Mouse (Mus musculus): ENCODE results near the gene Dhx8. TPM values are rescaled to one million over a fixed set of nuclear protein-coding genes. Genes with fewer than 3 reads are reported as not detected.

Dhx8 gene
- polyA plus RNA-seq, 1 experiment: 19.1 TPM

DNA sequence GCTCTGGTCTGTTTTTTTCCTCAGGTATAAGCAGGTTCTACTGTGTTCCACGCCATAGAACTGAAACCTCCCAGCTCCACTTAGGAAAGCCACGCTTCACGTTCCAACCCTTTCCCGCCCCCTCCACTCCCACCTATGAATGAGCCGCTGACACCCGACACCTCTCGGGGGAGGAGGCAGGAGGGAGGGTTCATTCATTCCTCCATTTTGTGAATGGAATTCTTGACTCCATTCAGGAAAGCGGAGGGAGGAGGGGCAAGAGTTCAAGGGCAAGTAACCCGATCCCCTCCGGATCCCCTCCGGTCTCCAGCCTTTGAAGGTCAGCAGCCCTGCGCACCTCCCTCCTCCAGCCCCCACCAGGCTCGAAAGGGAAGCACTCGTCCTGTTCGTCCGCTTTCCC lies 39.7 kb downstream of the Dhx8 start:
- H3K36me3 ChIP-seq (ENCODE audit: control insufficient read depth, insufficient read depth): peaks cover 12% of the 10 kb centered on the region
- no peak overlapping the region for H3ac ChIP-seq (ENCODE audit: control insufficient read depth, insufficient read length)
- no peaks in the 10 kb centered on the region for H3K79me2 ChIP-seq (ENCODE audit: control insufficient read depth, insufficient read depth)
- peak overlapping the region; percentile 3 for H3K4me3 ChIP-seq
- no peaks in the 10 kb centered on the region for H3K27me3 ChIP-seq (ENCODE audit: control insufficient read depth, insufficient read depth, insufficient read length)
- TF ChIP-seq CEBPB (IDR thresholded peaks at IDR 0.05; ENCODE audit: insufficient read depth, poor library complexity, severe bottlenecking) (no peak), TCF3 (IDR thresholded peaks at IDR 0.05; ENCODE audit: insufficient read length, low read depth) (no peak), REST (IDR thresholded peaks at IDR 0.05; ENCODE audit: insufficient read depth, insufficient read length) (no peak), POLR2A (IDR thresholded peaks at IDR 0.05; ENCODE audit: insufficient read length, low read depth) (no peak), E2F4 (IDR thresholded peaks at IDR 0.05; ENCODE audit: insufficient read depth) (peak; percentile 59), SRF (IDR thresholded peaks at IDR 0.05; ENCODE audit: control insufficient read depth, insufficient read length, low read depth) (no peak), TCF12 (IDR thresholded peaks at IDR 0.05; ENCODE audit: insufficient read depth, poor library complexity, severe bottlenecking) (no peak)
- peak overlapping the region; percentile 73 for H3K4me2 ChIP-seq (ENCODE audit: low read depth)

DNA sequence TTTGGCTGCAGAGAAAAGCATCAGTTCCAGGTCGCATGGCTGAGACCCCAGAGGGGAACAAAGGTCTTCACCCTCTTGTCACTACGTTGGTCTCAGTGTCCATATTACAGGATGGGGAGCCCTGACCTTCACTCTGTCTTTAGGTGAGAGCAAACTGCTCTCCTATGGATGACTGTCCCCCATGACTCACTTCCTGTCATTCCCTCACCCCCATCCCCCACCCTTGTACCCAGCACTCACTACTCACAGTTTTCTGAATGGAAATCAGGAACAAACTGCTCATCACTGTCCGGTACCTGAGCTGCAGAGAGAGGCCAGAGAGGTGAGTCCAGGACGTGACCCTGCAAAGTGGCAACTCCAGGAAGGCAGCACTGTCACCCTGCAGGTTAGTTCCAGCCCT lies 44.1 kb downstream of the Dhx8 start:
- Histone ChIP-seq H3K4me2 (ENCODE audit: low read depth) (no peak overlapping the region), H3ac (ENCODE audit: control insufficient read depth, insufficient read length) (no peak overlapping the region), H3K27me3 (ENCODE audit: control insufficient read depth, insufficient read depth, insufficient read length) (no peaks in the 10 kb centered on the region), H3K36me3 (ENCODE audit: control insufficient read depth, insufficient read depth) (no peaks in the 10 kb centered on the region), H3K4me3 (no peak overlapping the region), H3K79me2 (ENCODE audit: control insufficient read depth, insufficient read depth) (no peaks in the 10 kb centered on the region)
- no peak for TF ChIP-seq TCF12 (IDR thresholded peaks at IDR 0.05; ENCODE audit: insufficient read depth, poor library complexity, severe bottlenecking)
- TF ChIP-seq MYOG (IDR thresholded peaks at IDR 0.05; ENCODE audit: control insufficient read depth in 1 of 3, insufficient read depth in 1 of 3, insufficient read length in 2 of 3, low read depth in 2 of 3): no peak
- TF ChIP-seq POLR2A (IDR thresholded peaks at IDR 0.05; ENCODE audit: insufficient read length, low read depth): no peak

- Histone ChIP-seq H3K79me2 (ENCODE audit: control insufficient read depth, insufficient read depth) (peaks cover 3% of the 10 kb centered on the region), H3ac (ENCODE audit: control insufficient read depth, insufficient read length) (no peak overlapping the region), H3K4me3 (peak overlapping the region; percentile 48), H3K27me3 (ENCODE audit: control insufficient read depth, insufficient read depth, insufficient read length) (no peaks in the 10 kb centered on the region), H3K4me2 (ENCODE audit: low read depth) (peak overlapping the region; percentile 96), H3K36me3 (ENCODE audit: control insufficient read depth, insufficient read depth) (no peaks in the 10 kb centered on the region)
- TF ChIP-seq MYOD1 (IDR thresholded peaks at IDR 0.05; ENCODE audit: control insufficient read depth in 1 of 3, insufficient read length in 2 of 3, low read depth in 2 of 3): no peak
- no peak for TF ChIP-seq MYOG (IDR thresholded peaks at IDR 0.05; ENCODE audit: control insufficient read depth in 1 of 3, insufficient read depth in 1 of 3, insufficient read length in 2 of 3, low read depth in 2 of 3)
- no peak for TF ChIP-seq CEBPB (IDR thresholded peaks at IDR 0.05; ENCODE audit: insufficient read depth, poor library complexity, severe bottlenecking)
- no peak for TF ChIP-seq POLR2AphosphoS2 (IDR thresholded peaks at IDR 0.05; ENCODE audit: insufficient read length, low read depth)
- TF ChIP-seq SRF (IDR thresholded peaks at IDR 0.05; ENCODE audit: control insufficient read depth, insufficient read length, low read depth): no peak
- no peak for TF ChIP-seq TCF12 (IDR thresholded peaks at IDR 0.05; ENCODE audit: insufficient read depth, poor library complexity, severe bottlenecking)
- TF ChIP-seq MAX (IDR thresholded peaks at IDR 0.05; ENCODE audit: low read depth): no peak
- TF ChIP-seq POLR2A (IDR thresholded peaks at IDR 0.05; ENCODE audit: insufficient read length, low read depth): no peak
- no peak for TF ChIP-seq REST (IDR thresholded peaks at IDR 0.05; ENCODE audit: insufficient read depth, insufficient read length)
- no peak for TF ChIP-seq USF1 (IDR thresholded peaks at IDR 0.05; ENCODE audit: low read depth)
Measured at GRCm38 (mm10) chr11:101783135-101783534, 50.4 kb downstream of the Dhx8 start.

GRCm38 (mm10) chr11:101783584-101783983 lies 50.9 kb downstream of the Dhx8 start:
- peaks cover 3% of the 10 kb centered on the region for H3K79me2 ChIP-seq (ENCODE audit: control insufficient read depth, insufficient read depth)
- no peaks in the 10 kb centered on the region for H3K27me3 ChIP-seq (ENCODE audit: control insufficient read depth, insufficient read depth, insufficient read length)
- H3K36me3 ChIP-seq (ENCODE audit: control insufficient read depth, insufficient read depth): no peaks in the 10 kb centered on the region
- H3K4me2 ChIP-seq (ENCODE audit: low read depth): peak overlapping the region; percentile 96
- H3ac ChIP-seq (ENCODE audit: control insufficient read depth, insufficient read length): no peak overlapping the region
- TF ChIP-seq CEBPB (IDR thresholded peaks at IDR 0.05; ENCODE audit: insufficient read depth, poor library complexity, severe bottlenecking) (no peak), MAX (IDR thresholded peaks at IDR 0.05; ENCODE audit: low read depth) (no peak), POLR2A (IDR thresholded peaks at IDR 0.05; ENCODE audit: insufficient read length, low read depth) (no peak), TCF12 (IDR thresholded peaks at IDR 0.05; ENCODE audit: insufficient read depth, poor library complexity, severe bottlenecking) (no peak), REST (IDR thresholded peaks at IDR 0.05; ENCODE audit: insufficient read depth, insufficient read length) (no peak), MYOD1 (IDR thresholded peaks at IDR 0.05; ENCODE audit: control insufficient read depth in 1 of 3, insufficient read length in 2 of 3, low read depth in 2 of 3) (no peak), USF1 (IDR thresholded peaks at IDR 0.05; ENCODE audit: low read depth) (no peak), POLR2AphosphoS2 (IDR thresholded peaks at IDR 0.05; ENCODE audit: insufficient read length, low read depth) (no peak), E2F4 (IDR thresholded peaks at IDR 0.05; ENCODE audit: insufficient read depth) (no peak), TCF3 (IDR thresholded peaks at IDR 0.05; ENCODE audit: insufficient read length, low read depth) (no peak), SRF (IDR thresholded peaks at IDR 0.05; ENCODE audit: control insufficient read depth, insufficient read length, low read depth) (no peak), MYOG (IDR thresholded peaks at IDR 0.05; ENCODE audit: control insufficient read depth in 1 of 3, insufficient read depth in 1 of 3, insufficient read length in 2 of 3, low read depth in 2 of 3) (no peak)
- peak overlapping the region; percentile 48 for H3K4me3 ChIP-seq

GRCm38 (mm10) chr11:101784072-101784471 lies 51.4 kb downstream of the Dhx8 start:
- Histone ChIP-seq H3K27me3 (ENCODE audit: control insufficient read depth, insufficient read depth, insufficient read length) (no peaks in the 10 kb centered on the region), H3ac (ENCODE audit: control insufficient read depth, insufficient read length) (no peak overlapping the region), H3K4me3 (peak overlapping the region; percentile 48), H3K4me2 (ENCODE audit: low read depth) (peak overlapping the region; percentile 96), H3K36me3 (ENCODE audit: control insufficient read depth, insufficient read depth) (no peaks in the 10 kb centered on the region), H3K79me2 (ENCODE audit: control insufficient read depth, insufficient read depth) (peaks cover 3% of the 10 kb centered on the region)
- no peak for TF ChIP-seq MAX (IDR thresholded peaks at IDR 0.05; ENCODE audit: low read depth)
- TF ChIP-seq CEBPB (IDR thresholded peaks at IDR 0.05; ENCODE audit: insufficient read depth, poor library complexity, severe bottlenecking): no peak
- TF ChIP-seq POLR2A (IDR thresholded peaks at IDR 0.05; ENCODE audit: insufficient read length, low read depth): no peak
- TF ChIP-seq E2F4 (IDR thresholded peaks at IDR 0.05; ENCODE audit: insufficient read depth): no peak
- no peak for TF ChIP-seq SRF (IDR thresholded peaks at IDR 0.05; ENCODE audit: control insufficient read depth, insufficient read length, low read depth)
- no peak for TF ChIP-seq USF1 (IDR thresholded peaks at IDR 0.05; ENCODE audit: low read depth)
- no peak for TF ChIP-seq POLR2AphosphoS2 (IDR thresholded peaks at IDR 0.05; ENCODE audit: insufficient read length, low read depth)
- TF ChIP-seq TCF3 (IDR thresholded peaks at IDR 0.05; ENCODE audit: insufficient read length, low read depth): no peak
- no peak for TF ChIP-seq MYOG (IDR thresholded peaks at IDR 0.05; ENCODE audit: control insufficient read depth in 1 of 3, insufficient read depth in 1 of 3, insufficient read length in 2 of 3, low read depth in 2 of 3)
- no peak for TF ChIP-seq TCF12 (IDR thresholded peaks at IDR 0.05; ENCODE audit: insufficient read depth, poor library complexity, severe bottlenecking)
- TF ChIP-seq REST (IDR thresholded peaks at IDR 0.05; ENCODE audit: insufficient read depth, insufficient read length): no peak

Data from myocyte (in vitro differentiated cells).